Mouse (Mus musculus) CD8-positive naive resting alpha-beta T cell, adult 2 months (primary cell): ENCODE measurements around the gene Cdkn2d.
"Not testable (repeated sequence)": the region's sequence is repeated elsewhere in the genome, so short reads cannot be mapped to it uniquely, and the experiment has no call there.

Experiments
- DNase-seq, 2 experiments: peaks; one replicate each; pipeline ENCODE4 v3.0.0; 2022; ENCODE audit warnings: low read depth in 2 of 2, low spot score in 2 of 2

Gene Cdkn2d

DNA sequence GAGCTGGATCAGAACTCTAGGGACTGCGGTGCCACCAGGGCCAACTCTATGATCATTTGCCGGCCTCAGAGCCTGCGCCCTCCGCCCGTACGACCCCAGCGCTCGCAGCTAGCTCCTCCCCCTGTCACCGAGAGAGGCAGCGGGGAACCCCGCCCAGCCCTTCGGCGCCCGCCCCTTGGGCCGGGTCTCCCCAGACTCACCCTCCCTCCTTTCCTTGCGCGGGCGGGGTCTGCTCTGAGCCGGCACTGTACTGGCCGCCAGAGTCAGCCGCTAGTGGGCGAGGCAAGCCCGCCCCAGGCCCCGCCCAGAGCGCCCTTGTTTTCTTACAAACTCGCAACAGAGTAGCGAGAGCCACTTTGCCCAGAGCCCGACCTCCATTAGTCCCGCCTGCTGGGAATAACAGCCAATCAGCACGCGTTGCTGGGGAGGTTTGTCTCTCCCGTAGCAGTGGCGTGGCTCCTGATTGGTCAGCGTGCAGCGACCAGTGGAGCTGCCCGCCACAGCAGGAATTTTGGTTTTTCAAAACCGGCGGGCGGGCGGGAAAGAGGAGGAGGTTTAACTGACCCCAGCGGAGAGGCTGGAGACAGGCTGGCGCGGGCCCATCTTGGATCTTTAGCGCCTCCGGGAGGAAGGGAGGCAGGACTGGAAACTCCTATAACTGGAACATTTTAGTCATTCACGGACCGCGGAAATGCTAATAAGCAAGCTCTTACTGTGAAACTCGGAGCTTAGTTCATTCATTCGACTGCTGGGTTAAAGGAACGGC is at the start of gene Cdkn2d:
TSS of gene Cdkn2d (minus strand) at position 386 of the 766 bp plus-strand sequence.
- DNase-seq: peak; percentile 99 to 100

GRCm38 (mm10) chr9:21340411-21340810 is 49.2 kb upstream of the Cdkn2d start:
- no peak for DNase-seq

GRCm38 (mm10) chr9:21337652-21338051 is 46.4 kb upstream of the Cdkn2d start:
- DNase-seq: no peak

DNA sequence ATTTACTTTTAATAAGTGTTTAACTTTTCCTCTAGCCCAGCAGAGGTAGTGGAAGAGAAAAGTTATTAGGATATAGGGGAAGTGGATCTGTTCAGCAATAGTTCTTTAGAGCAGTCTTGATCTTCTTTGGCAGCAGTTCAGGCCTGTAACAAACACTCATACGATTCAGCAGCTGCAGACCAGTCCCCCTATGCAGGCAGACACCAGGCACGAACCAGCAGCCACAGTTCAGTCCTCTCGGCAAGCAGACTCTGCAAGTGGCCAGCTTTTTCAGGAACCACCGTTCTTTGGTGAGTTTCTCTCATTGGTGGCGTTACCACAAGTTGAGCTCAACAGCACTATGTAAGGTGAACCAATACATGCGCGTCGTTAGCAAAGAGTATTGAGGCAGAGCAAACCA is 45.3 kb upstream of the Cdkn2d start:
- no peak for DNase-seq

GRCm38 (mm10) chr9:21335391-21335790 is 44.2 kb upstream of the Cdkn2d start:
- no peak for DNase-seq

DNA sequence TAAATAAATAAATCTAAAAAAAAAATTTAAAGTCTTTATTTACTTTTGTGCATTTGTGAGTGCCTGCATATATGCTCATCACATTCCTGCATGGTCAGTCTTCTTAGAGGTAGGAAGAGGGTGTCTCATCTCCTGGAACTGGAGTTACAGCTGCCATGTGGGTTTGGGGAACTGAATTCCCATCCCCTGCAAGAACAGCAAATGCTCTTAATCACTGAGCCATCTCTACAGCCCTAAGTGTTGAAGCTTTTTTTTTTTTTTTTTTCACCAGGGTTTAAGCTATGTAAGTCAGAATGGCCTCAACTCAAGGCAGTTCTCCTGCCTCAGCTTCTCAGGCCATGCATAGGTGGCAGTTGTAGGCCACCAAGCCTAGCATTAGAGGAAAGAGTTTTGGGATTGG is 43.5 kb upstream of the Cdkn2d start:
- DNase-seq: no peak

- DNase-seq: no peak
These were observed 42.3 kb upstream of the Cdkn2d start for GRCm38 (mm10) chr9:21333523-21333922.

- no peak for DNase-seq
These were observed 41.2 kb upstream of the Cdkn2d start for GRCm38 (mm10) chr9:21332161-21333061.

DNA sequence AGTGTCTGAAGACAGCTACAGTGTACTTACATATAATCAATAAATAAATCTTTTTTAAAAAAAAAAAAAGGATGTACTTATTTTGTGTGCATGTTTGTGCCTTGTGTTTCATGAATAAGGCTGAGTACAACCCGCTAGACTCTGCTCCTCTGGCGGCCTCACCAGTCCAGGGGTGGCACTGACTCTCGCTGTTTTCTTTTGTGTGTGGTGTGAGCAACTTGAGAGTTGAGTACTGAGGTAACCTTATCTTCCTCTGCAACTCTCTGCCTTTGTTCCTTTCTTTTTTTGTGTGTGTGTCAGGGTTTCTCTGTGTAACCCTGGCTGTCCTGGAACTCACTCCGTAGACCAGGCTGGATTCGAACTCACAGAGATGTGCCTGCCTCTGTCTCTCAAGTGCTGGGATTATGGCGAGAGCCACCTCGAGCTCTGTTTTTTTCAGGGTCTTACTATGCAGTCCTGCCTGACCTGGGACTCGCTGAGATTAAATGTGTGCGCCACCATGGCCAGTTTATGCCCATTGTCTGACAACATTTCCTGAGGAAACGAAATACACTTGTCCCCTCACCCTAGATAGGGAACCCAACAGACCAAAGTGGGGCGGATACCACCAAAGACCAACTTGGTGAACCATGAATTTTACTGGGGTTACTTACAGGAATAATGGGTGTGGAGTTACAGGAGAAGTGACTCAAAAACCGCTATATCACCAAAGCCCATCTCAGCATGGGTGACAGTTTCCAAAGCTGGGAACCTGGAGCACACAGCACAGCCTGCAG is 40.3 kb upstream of the Cdkn2d start:
- DNase-seq: no peak

DNA sequence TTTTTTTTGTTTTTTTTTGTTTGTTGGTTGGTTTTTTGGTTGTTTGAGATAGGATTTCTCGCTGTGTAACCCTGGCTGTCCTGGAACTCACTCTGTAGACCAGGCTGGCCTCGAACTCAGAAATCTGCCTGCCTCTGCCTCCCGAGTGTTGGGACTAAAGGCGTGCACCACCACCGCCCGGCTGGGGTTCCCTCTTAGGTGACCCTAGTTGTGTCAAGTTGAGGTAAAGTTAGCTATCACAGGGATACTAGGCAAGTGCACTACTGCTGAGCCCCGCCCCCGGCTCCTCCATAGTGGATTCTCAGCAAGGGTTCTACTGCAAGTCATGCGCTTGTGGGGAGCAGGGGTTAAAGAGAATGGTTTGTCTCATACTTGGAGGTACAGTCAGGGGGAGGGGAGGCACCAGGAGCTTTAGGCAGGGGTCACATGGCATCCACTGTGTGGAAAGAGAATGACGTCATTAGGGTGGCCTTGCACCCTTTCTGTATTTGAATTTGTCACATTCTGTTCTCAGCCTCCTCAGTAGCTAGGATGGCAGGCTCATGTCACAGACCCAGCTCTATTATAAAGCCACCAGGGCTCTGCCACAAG is 38.6 kb upstream of the Cdkn2d start:
- no peak for DNase-seq

- DNase-seq: no peak
These were observed 37.8 kb upstream of the Cdkn2d start for GRCm38 (mm10) chr9:21329041-21329440.

GRCm38 (mm10) chr9:21328041-21328440 is 36.8 kb upstream of the Cdkn2d start:
- DNase-seq: peak; percentile 66 to 69

- DNase-seq: no peak
These were observed 36.4 kb upstream of the Cdkn2d start for GRCm38 (mm10) chr9:21327569-21327968.

DNA sequence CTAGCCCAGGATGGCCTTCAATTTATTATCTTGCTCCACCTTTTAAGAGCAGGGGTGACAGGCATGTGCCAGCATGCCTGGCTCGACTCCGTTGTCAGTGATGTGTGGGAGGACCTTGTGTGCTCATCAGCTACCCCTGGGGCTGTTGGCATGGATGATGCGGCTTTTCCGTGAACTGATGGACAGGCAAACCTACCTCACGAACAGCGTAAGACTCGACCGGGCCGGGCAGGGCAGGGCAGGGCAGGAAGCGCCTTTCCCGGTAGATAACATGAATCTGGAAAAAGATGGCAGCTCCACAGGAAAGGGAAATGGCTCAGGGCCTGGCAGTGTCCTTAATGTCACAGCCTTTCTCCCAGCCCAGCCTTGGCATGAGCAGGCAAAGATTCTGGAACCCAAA is 33.1 kb upstream of the Cdkn2d start:
- no peak for DNase-seq

DNA sequence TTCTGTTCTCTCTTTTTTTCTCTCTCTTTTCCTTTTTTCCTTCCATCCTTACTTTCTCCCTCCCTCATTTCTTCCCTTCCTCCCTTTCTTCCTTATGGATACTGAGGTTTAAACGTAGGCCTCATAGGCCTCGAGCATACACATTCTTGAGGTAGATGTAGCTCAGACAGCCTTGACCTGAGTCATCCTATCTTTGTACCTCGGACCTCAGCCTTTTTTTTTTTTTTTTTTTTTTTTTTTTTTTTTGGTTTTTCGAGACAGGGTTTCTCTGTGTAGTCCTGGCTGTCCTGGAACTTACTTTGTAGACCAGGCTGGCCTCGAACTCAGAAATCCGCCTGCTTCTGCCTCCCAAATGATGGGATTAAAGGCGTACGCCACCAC is 31.7 kb upstream of the Cdkn2d start:
- not testable (repeated sequence) for DNase-seq

GRCm38 (mm10) chr9:21322211-21322916 is 31.2 kb upstream of the Cdkn2d start:
- DNase-seq: no peak

GRCm38 (mm10) chr9:21321513-21321835 is 30.3 kb upstream of the Cdkn2d start:
- peak in 1 of 2 experiments; percentile 42 for DNase-seq

GRCm38 (mm10) chr9:21320619-21321512 is 29.7 kb upstream of the Cdkn2d start, which contains the start of gene Slc44a2:
Gene Slc44a2, plus strand, starts transcription at chr9:21320698.
- DNase-seq: peak; percentile 64 to 75

DNA sequence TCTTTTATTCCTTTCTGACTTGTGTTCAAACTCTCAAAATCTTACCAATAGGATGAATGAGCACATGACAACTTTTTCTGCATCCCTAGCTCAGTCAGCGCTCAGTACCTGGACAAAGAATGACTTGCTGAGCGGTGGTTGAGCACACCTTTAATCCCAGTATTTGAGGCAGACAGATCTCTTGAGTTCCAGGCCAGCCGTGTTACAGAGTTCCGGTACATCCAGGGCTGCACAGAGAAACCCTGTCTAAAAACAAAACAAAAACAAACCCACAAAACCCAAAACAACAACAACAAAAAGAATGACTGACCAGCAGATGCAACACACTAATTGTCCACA is 29.0 kb upstream of the Cdkn2d start:
- no peak for DNase-seq

DNA sequence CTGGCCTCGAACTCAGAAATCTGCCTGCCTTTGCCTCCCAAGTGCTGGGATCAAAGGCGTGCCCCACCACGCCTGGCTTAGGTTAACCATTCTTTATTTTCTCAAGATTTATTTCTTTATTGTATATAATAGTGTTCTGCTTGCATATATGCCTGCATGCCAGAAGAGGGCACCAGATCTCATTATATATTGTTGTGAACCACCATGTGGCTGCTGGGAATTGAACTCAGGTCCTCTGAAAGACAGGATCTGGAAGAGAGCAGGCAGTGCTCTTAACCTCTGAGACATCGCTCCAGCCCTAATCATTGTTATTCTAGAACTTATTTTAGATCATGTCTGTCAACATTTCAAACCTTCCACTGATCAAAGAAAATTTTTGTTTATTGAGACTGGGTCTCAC is 28.3 kb upstream of the Cdkn2d start:
- no peak for DNase-seq
